Mouse (Mus musculus): ENCODE measurements around the gene Olfr356. TPM values are rescaled to one million over a fixed set of nuclear protein-coding genes. Genes with fewer than 3 reads are reported as not detected.

Olfr356 gene
- polyA plus RNA-seq (2012; fragmentation: generic; extraction: Trizol): not detected
- long read RNA-seq, experiment 1: 0 reads
- long read RNA-seq, experiment 2: 0 reads

GRCm38 (mm10) chr2:36936821-36937220 is at the start of gene Olfr356:
TSS of gene Olfr356 (plus strand) at chr2:36937121.
- TF ChIP-seq CTCF (IDR thresholded peaks at IDR 0.05; ENCODE audit: control insufficient read depth, insufficient read depth, insufficient read length) (no peak), FOSL1 (IDR thresholded peaks at IDR 0.05; ENCODE audit: insufficient read depth, low read length, poor library complexity, severe bottlenecking) (no peak), CEBPB (IDR thresholded peaks at IDR 0.05; ENCODE audit: low read depth) (no peak), MAX (IDR thresholded peaks at IDR 0.05) (no peak), MYOG (IDR thresholded peaks at IDR 0.05; ENCODE audit: control insufficient read depth, extremely low read depth, insufficient read length) (no peak), USF1 (IDR thresholded peaks at IDR 0.05; ENCODE audit: low read depth) (no peak), MYOD1 (IDR thresholded peaks at IDR 0.05; ENCODE audit: control insufficient read depth, insufficient read length, low read depth) (no peak)
- no peaks in the 10 kb centered on the region for H3K79me2 ChIP-seq (ENCODE audit: control insufficient read depth, insufficient read depth)
- H3ac ChIP-seq (ENCODE audit: control insufficient read depth, insufficient read length, low read depth): no peak within 1 kb of the TSS
- H3K27me3 ChIP-seq (ENCODE audit: control insufficient read depth, insufficient read depth, insufficient read length): no peaks in the 10 kb centered on the region
- H3K4me3 ChIP-seq (ENCODE audit: insufficient read depth, poor library complexity, severe bottlenecking): no peak within 1 kb of the TSS
- no peaks in the 10 kb centered on the region for H3K79me3 ChIP-seq (ENCODE audit: low read depth)
- no peaks in the 10 kb centered on the region for H3K36me3 ChIP-seq (ENCODE audit: control insufficient read depth, insufficient read depth)

GRCm38 (mm10) chr2:36892836-36893235 is 44.1 kb upstream of the Olfr356 start, which contains the start of gene Olfr353:
TSS of gene Olfr353 (minus strand) at chr2:36892936.
- H3ac ChIP-seq (ENCODE audit: control insufficient read depth, insufficient read length, low read depth): no peak within 1 kb of the TSS
- H3K79me2 ChIP-seq (ENCODE audit: control insufficient read depth, insufficient read depth): no peaks in the 10 kb centered on the region
- no peaks in the 10 kb centered on the region for H3K36me3 ChIP-seq (ENCODE audit: control insufficient read depth, insufficient read depth)
- no peaks in the 10 kb centered on the region for H3K79me3 ChIP-seq (ENCODE audit: low read depth)
- H3K27me3 ChIP-seq (ENCODE audit: control insufficient read depth, insufficient read depth, insufficient read length): no peaks in the 10 kb centered on the region
- TF ChIP-seq MYOD1 (IDR thresholded peaks at IDR 0.05; ENCODE audit: control insufficient read depth, insufficient read length, low read depth): no peak
- TF ChIP-seq CEBPB (IDR thresholded peaks at IDR 0.05; ENCODE audit: low read depth): no peak
- no peak for TF ChIP-seq FOSL1 (IDR thresholded peaks at IDR 0.05; ENCODE audit: insufficient read depth, low read length, poor library complexity, severe bottlenecking)
- TF ChIP-seq MYOG (IDR thresholded peaks at IDR 0.05; ENCODE audit: control insufficient read depth, extremely low read depth, insufficient read length): no peak
- no peak for TF ChIP-seq CTCF (IDR thresholded peaks at IDR 0.05; ENCODE audit: control insufficient read depth, insufficient read depth, insufficient read length)
- no peak for TF ChIP-seq USF1 (IDR thresholded peaks at IDR 0.05; ENCODE audit: low read depth)
- no peak for TF ChIP-seq MAX (IDR thresholded peaks at IDR 0.05)
- H3K4me3 ChIP-seq (ENCODE audit: insufficient read depth, poor library complexity, severe bottlenecking): no peak within 1 kb of the TSS

- Histone ChIP-seq H3K27me3 (ENCODE audit: control insufficient read depth, insufficient read depth, insufficient read length) (no peaks in the 10 kb centered on the region), H3ac (ENCODE audit: control insufficient read depth, insufficient read length, low read depth) (no peak overlapping the region), H3K36me3 (ENCODE audit: control insufficient read depth, insufficient read depth) (no peaks in the 10 kb centered on the region), H3K4me3 (ENCODE audit: insufficient read depth, poor library complexity, severe bottlenecking) (no peak overlapping the region), H3K79me2 (ENCODE audit: control insufficient read depth, insufficient read depth) (no peaks in the 10 kb centered on the region), H3K79me3 (ENCODE audit: low read depth) (no peaks in the 10 kb centered on the region)
- TF ChIP-seq CTCF (IDR thresholded peaks at IDR 0.05; ENCODE audit: control insufficient read depth, insufficient read depth, insufficient read length): no peak
- TF ChIP-seq FOSL1 (IDR thresholded peaks at IDR 0.05; ENCODE audit: insufficient read depth, low read length, poor library complexity, severe bottlenecking): no peak
- no peak for TF ChIP-seq MAX (IDR thresholded peaks at IDR 0.05)
- TF ChIP-seq MYOD1 (IDR thresholded peaks at IDR 0.05; ENCODE audit: control insufficient read depth, insufficient read length, low read depth): no peak
- TF ChIP-seq USF1 (IDR thresholded peaks at IDR 0.05; ENCODE audit: low read depth): no peak
- TF ChIP-seq MYOG (IDR thresholded peaks at IDR 0.05; ENCODE audit: control insufficient read depth, extremely low read depth, insufficient read length): no peak
- no peak for TF ChIP-seq CEBPB (IDR thresholded peaks at IDR 0.05; ENCODE audit: low read depth)
These were observed 39.8 kb upstream of the Olfr356 start for GRCm38 (mm10) chr2:36897114-36897513.

GRCm38 (mm10) chr2:36905380-36905779 is 31.5 kb upstream of the Olfr356 start, which contains the start of gene Olfr354:
TSS of gene Olfr354 (plus strand) at chr2:36905680.
- TF ChIP-seq MYOD1 (IDR thresholded peaks at IDR 0.05; ENCODE audit: control insufficient read depth, insufficient read length, low read depth) (no peak), MAX (IDR thresholded peaks at IDR 0.05) (no peak), USF1 (IDR thresholded peaks at IDR 0.05; ENCODE audit: low read depth) (no peak), CTCF (IDR thresholded peaks at IDR 0.05; ENCODE audit: control insufficient read depth, insufficient read depth, insufficient read length) (no peak), FOSL1 (IDR thresholded peaks at IDR 0.05; ENCODE audit: insufficient read depth, low read length, poor library complexity, severe bottlenecking) (no peak), MYOG (IDR thresholded peaks at IDR 0.05; ENCODE audit: control insufficient read depth, extremely low read depth, insufficient read length) (no peak), CEBPB (IDR thresholded peaks at IDR 0.05; ENCODE audit: low read depth) (no peak)
- H3K27me3 ChIP-seq (ENCODE audit: control insufficient read depth, insufficient read depth, insufficient read length): no peaks in the 10 kb centered on the region
- H3K79me2 ChIP-seq (ENCODE audit: control insufficient read depth, insufficient read depth): no peaks in the 10 kb centered on the region
- no peak within 1 kb of the TSS for H3K4me3 ChIP-seq (ENCODE audit: insufficient read depth, poor library complexity, severe bottlenecking)
- no peaks in the 10 kb centered on the region for H3K79me3 ChIP-seq (ENCODE audit: low read depth)
- H3ac ChIP-seq (ENCODE audit: control insufficient read depth, insufficient read length, low read depth): no peak within 1 kb of the TSS
- no peaks in the 10 kb centered on the region for H3K36me3 ChIP-seq (ENCODE audit: control insufficient read depth, insufficient read depth)

- TF ChIP-seq MYOG (IDR thresholded peaks at IDR 0.05; ENCODE audit: control insufficient read depth, extremely low read depth, insufficient read length) (no peak), MYOD1 (IDR thresholded peaks at IDR 0.05; ENCODE audit: control insufficient read depth, insufficient read length, low read depth) (no peak)
- Histone ChIP-seq H3K4me3 (ENCODE audit: insufficient read depth, poor library complexity, severe bottlenecking) (no peak within 1 kb of the TSS), H3K79me3 (ENCODE audit: low read depth) (no peaks in the 10 kb centered on the region)
These were observed 8.1 kb upstream of the Olfr356 start, which contains the start of gene Olfr355 for GRCm38 (mm10) chr2:36928797-36929196. TSS of gene Olfr355 (minus strand) at chr2:36928897.

More at GRCm38 (mm10) chr2:36928797-36929196, 8.1 kb upstream of the Olfr356 start, which contains the start of gene Olfr355:
- Histone ChIP-seq H3K27me3 (ENCODE audit: control insufficient read depth, insufficient read depth, insufficient read length) (no peaks in the 10 kb centered on the region), H3K79me2 (ENCODE audit: control insufficient read depth, insufficient read depth) (no peaks in the 10 kb centered on the region), H3K36me3 (ENCODE audit: control insufficient read depth, insufficient read depth) (no peaks in the 10 kb centered on the region), H3ac (ENCODE audit: control insufficient read depth, insufficient read length, low read depth) (no peak within 1 kb of the TSS)

Other genes with a start within 250 kb of the Olfr356 start
- not detected for gene Olfr347, start 205.2 kb upstream of the Olfr356 start, polyA plus RNA-seq (2012; fragmentation: generic; extraction: Trizol)
- gene Olfr348, start 152.8 kb upstream of the Olfr356 start, polyA plus RNA-seq (2012; fragmentation: generic; extraction: Trizol): not detected
- not detected for gene Olfr50, start 146.6 kb upstream of the Olfr356 start, polyA plus RNA-seq (2012; fragmentation: generic; extraction: Trizol)
- not detected for gene Olfr3, start 120.1 kb upstream of the Olfr356 start, polyA plus RNA-seq (2012; fragmentation: generic; extraction: Trizol)
- not detected for gene Olfr350, start 90.8 kb upstream of the Olfr356 start, polyA plus RNA-seq (2012; fragmentation: generic; extraction: Trizol)
- not detected for gene Olfr351, start 74.5 kb upstream of the Olfr356 start, polyA plus RNA-seq (2012; fragmentation: generic; extraction: Trizol)
- gene Olfr352, start 68.7 kb upstream of the Olfr356 start, polyA plus RNA-seq (2012; fragmentation: generic; extraction: Trizol): not detected
- gene Olfr353, start 44.2 kb upstream of the Olfr356 start, polyA plus RNA-seq (2012; fragmentation: generic; extraction: Trizol): not detected
- gene Olfr354, start 31.4 kb upstream of the Olfr356 start, polyA plus RNA-seq (2012; fragmentation: generic; extraction: Trizol): not detected
- gene Olfr355, start 8.2 kb upstream of the Olfr356 start, polyA plus RNA-seq (2012; fragmentation: generic; extraction: Trizol): not detected
- not detected for gene Olfr357, start 56.7 kb downstream of the Olfr356 start, polyA plus RNA-seq (2012; fragmentation: generic; extraction: Trizol)
- not detected for gene Olfr358, start 72.2 kb downstream of the Olfr356 start, polyA plus RNA-seq (2012; fragmentation: generic; extraction: Trizol)
- not detected for gene Olfr360, start 128.6 kb downstream of the Olfr356 start, polyA plus RNA-seq (2012; fragmentation: generic; extraction: Trizol)
- gene Olfr361, start 152.2 kb downstream of the Olfr356 start, polyA plus RNA-seq (2012; fragmentation: generic; extraction: Trizol): not detected
- not detected for gene Olfr362, start 180.8 kb downstream of the Olfr356 start, polyA plus RNA-seq (2012; fragmentation: generic; extraction: Trizol)
- gene Olfr364-ps1, start 202.2 kb downstream of the Olfr356 start, polyA plus RNA-seq (2012; fragmentation: generic; extraction: Trizol): not detected

All from C2C12 (cell line).